ENCODE assay signal across 7 mouse cellular contexts in genomic region chr14:52775816-52776215, GRCm38 (mm10).
DNase-seq lines count a peak whose midpoint lies in the region; ATAC-seq and TF ChIP-seq lines count a peak whose summit lies in the region.
"Not testable (repeated sequence)": the region's sequence is repeated elsewhere in the genome, so short reads cannot be mapped to it uniquely, and the experiment has no call there.

No protein-coding gene starts in this region.

- H3K4me3 ChIP-seq in thymus, adult 2 months (ENCODE audit: control insufficient read depth, insufficient read depth, low read length): not testable (repeated sequence)

- H3K4me1 ChIP-seq in thymus, adult 2 months (replicated peaks; ENCODE audit: control insufficient read depth, insufficient read depth, low read length): not testable (repeated sequence)

- WGBS in thymus, adult 2 months: 27% methylated on average over 2 of the region's 2 CpGs

- not testable (repeated sequence) for TF ChIP-seq POLR2A in thymus, adult 2 months (IDR thresholded peaks at IDR 0.05; ENCODE audit: control insufficient read depth, extremely low read depth, insufficient read depth, low read length, poor library complexity)

- not testable (repeated sequence) for H3K27ac ChIP-seq in thymus, adult 2 months (ENCODE audit: control insufficient read depth, insufficient read depth, low read length)

- DNase-seq in B cell, adult 2 months: peak; percentile 20 to 41
- DNase-seq in ES-CJ7 (ENCODE audit: low read depth, low spot score): peak; percentile 18
- peak; percentile 9 for DNase-seq in c-Kit-positive CD71-negative TER-119-negative erythroid progenitor cells, embryonic 14.5 days (ENCODE audit: low read depth)
- peak; percentile 4 to 18 for DNase-seq in layer of hippocampus, postnatal 10 days (ENCODE audit: low spot score in 2 of 2)
- DNase-seq in naive thymus-derived CD4-positive, alpha-beta T cell, adult 2 months (ENCODE audit: low read depth): peak; percentile 17
- DNase-seq in thymus, adult 2 months: peak; percentile 24

- peak; percentile 53 to 83; a peak in 2 of 4 replicates for ATAC-seq in hematopoietic stem cell, adult 5-6 weeks (replicated peaks in 1 of 2; ENCODE audit: insufficient read depth in 1 of 2, low FRiP score in 2 of 2, low TSS enrichment in 1 of 2, low read depth in 1 of 2, poor library complexity in 2 of 2, severe bottlenecking in 2 of 2)

- TF ChIP-seq CTCF in thymus, adult 2 months (IDR thresholded peaks at IDR 0.05; ENCODE audit: borderline replicate concordance, control insufficient read depth, extremely low read depth, insufficient read depth, low read length, poor library complexity): not testable (repeated sequence)

- H3K36me3 ChIP-seq in thymus, adult 2 months (ENCODE audit: control insufficient read depth, insufficient read depth, low read length): not testable (repeated sequence)

- not testable (repeated sequence) for H3K27me3 ChIP-seq in thymus, adult 2 months (ENCODE audit: control insufficient read depth, insufficient read depth, low read length)
